Mouse (Mus musculus): Measurements from ENCODE around the gene Tmem56. TPM values are rescaled to one million over a fixed set of nuclear protein-coding genes. Genes with fewer than 3 reads are reported as not detected.

The Tmem56 gene
- polyA plus RNA-seq, 1 experiment from 2014 or later, result 0.45 TPM

GRCm38 (mm10) chr3:121174248-121174945 is 108.5 kb downstream of the Tmem56 start:
- Histone ChIP-seq H3K4me3 (ENCODE audit: low read length) (no peak overlapping the region), H3K4me2 (ENCODE audit: low read depth, low read length) (no peak overlapping the region), H3K9ac (ENCODE audit: low read length) (no peak overlapping the region), H3K27me3 (ENCODE audit: control insufficient read depth, insufficient read depth, low read length) (no peaks in the 10 kb centered on the region), H3K36me3 (ENCODE audit: control insufficient read depth, insufficient read depth) (no peaks in the 10 kb centered on the region), H3K27ac (ENCODE audit: low read length) (no peak overlapping the region), H3K9me3 (replicated peaks; ENCODE audit: control insufficient read depth, low read length) (0 out of 2 replicates have a peak, but pooled peaks cover 2% of the 10 kb centered on the region), H3K4me1 (ENCODE audit: control insufficient read depth, insufficient read depth, low read length) (peaks cover 3% of the 10 kb centered on the region; the same call in 1 of the 2 replicates)
- no peak for ATAC-seq (replicated peaks; ENCODE audit: extremely low read depth, insufficient read depth, low FRiP score)
- WGBS, result 50% methylated on average over 9 of the region's 9 CpGs

- Histone ChIP-seq H3K9ac (ENCODE audit: low read length) (no peak overlapping the region), H3K27me3 (ENCODE audit: control insufficient read depth, insufficient read depth, low read length) (no peaks in the 10 kb centered on the region), H3K36me3 (ENCODE audit: control insufficient read depth, insufficient read depth) (no peaks in the 10 kb centered on the region), H3K4me1 (ENCODE audit: control insufficient read depth, insufficient read depth, low read length) (peaks cover 3% of the 10 kb centered on the region; the same call in 1 of the 2 replicates), H3K4me3 (ENCODE audit: low read length) (no peak overlapping the region), H3K27ac (ENCODE audit: low read length) (no peak overlapping the region), H3K4me2 (ENCODE audit: low read depth, low read length) (no peak overlapping the region), H3K9me3 (replicated peaks; ENCODE audit: control insufficient read depth, low read length) (0 out of 2 replicates have a peak, but pooled peaks cover 2% of the 10 kb centered on the region)
- ATAC-seq (replicated peaks; ENCODE audit: extremely low read depth, insufficient read depth, low FRiP score), result no peak
- WGBS, result 77% methylated on average over 2 of the region's 2 CpGs
These were observed 110.2 kb downstream of the Tmem56 start for GRCm38 (mm10) chr3:121172718-121173117.

GRCm38 (mm10) chr3:121171872-121172265 is 111.0 kb downstream of the Tmem56 start:
- Histone ChIP-seq H3K4me1 (ENCODE audit: control insufficient read depth, insufficient read depth, low read length) (peaks cover 3% of the 10 kb centered on the region; the same call in 1 of the 2 replicates), H3K27me3 (ENCODE audit: control insufficient read depth, insufficient read depth, low read length) (no peaks in the 10 kb centered on the region), H3K36me3 (ENCODE audit: control insufficient read depth, insufficient read depth) (no peaks in the 10 kb centered on the region), H3K4me2 (ENCODE audit: low read depth, low read length) (peak overlapping the region; percentile 88), H3K9ac (ENCODE audit: low read length) (peak overlapping the region; percentile 46; the same call in 1 of the 2 replicates), H3K27ac (ENCODE audit: low read length) (no peak overlapping the region), H3K9me3 (replicated peaks; ENCODE audit: control insufficient read depth, low read length) (0 out of 2 replicates have a peak, but pooled peaks cover 2% of the 10 kb centered on the region), H3K4me3 (ENCODE audit: low read length) (peak overlapping the region; percentile 80)
- WGBS, result 39% methylated on average over 6 of the region's 6 CpGs
- peak; percentile 4; the same call in 1 of the 2 replicates for ATAC-seq (replicated peaks; ENCODE audit: extremely low read depth, insufficient read depth, low FRiP score)

- Histone ChIP-seq H3K4me2 (ENCODE audit: low read depth, low read length) (peak within 1 kb of the TSS; percentile 88), H3K4me3 (ENCODE audit: low read length) (peak within 1 kb of the TSS; percentile 80), H3K36me3 (ENCODE audit: control insufficient read depth, insufficient read depth) (no peaks in the 10 kb centered on the region), H3K27me3 (ENCODE audit: control insufficient read depth, insufficient read depth, low read length) (no peaks in the 10 kb centered on the region), H3K9me3 (replicated peaks; ENCODE audit: control insufficient read depth, low read length) (peaks cover 3% of the 10 kb centered on the region; the same call in 1 of the 2 replicates), H3K27ac (ENCODE audit: low read length) (peak within 1 kb of the TSS; percentile 70), H3K4me1 (ENCODE audit: control insufficient read depth, insufficient read depth, low read length) (peaks cover 3% of the 10 kb centered on the region; the same call in 1 of the 2 replicates), H3K9ac (ENCODE audit: low read length) (peak within 1 kb of the TSS; percentile 87)
- WGBS, result 1% methylated on average over 37 of the region's 40 CpGs
- peak; percentile 91 for ATAC-seq (replicated peaks; ENCODE audit: extremely low read depth, insufficient read depth, low FRiP score)
These were observed 111.5 kb downstream of the Tmem56 start, which contains the start of gene Rwdd3 for GRCm38 (mm10) chr3:121171243-121171871. TSS of gene Rwdd3 (minus strand) at chr3:121171695.

GRCm38 (mm10) chr3:121170631-121171030 is 112.3 kb downstream of the Tmem56 start:
- Histone ChIP-seq H3K9me3 (replicated peaks; ENCODE audit: control insufficient read depth, low read length) (peaks cover 3% of the 10 kb centered on the region; the same call in 1 of the 2 replicates), H3K27ac (ENCODE audit: low read length) (no peak overlapping the region), H3K4me2 (ENCODE audit: low read depth, low read length) (peak overlapping the region; percentile 88), H3K4me3 (ENCODE audit: low read length) (peak overlapping the region; percentile 80; the same call in 1 of the 2 replicates), H3K4me1 (ENCODE audit: control insufficient read depth, insufficient read depth, low read length) (peaks cover 3% of the 10 kb centered on the region; the same call in 1 of the 2 replicates), H3K9ac (ENCODE audit: low read length) (no peak overlapping the region; the same call in none of the 2 replicates), H3K27me3 (ENCODE audit: control insufficient read depth, insufficient read depth, low read length) (no peaks in the 10 kb centered on the region), H3K36me3 (ENCODE audit: control insufficient read depth, insufficient read depth) (no peaks in the 10 kb centered on the region)
- ATAC-seq (replicated peaks; ENCODE audit: extremely low read depth, insufficient read depth, low FRiP score), result no peak
- 42% methylated on average over 7 of the region's 7 CpGs for WGBS

- H3K27ac ChIP-seq (ENCODE audit: low read length), result no peak overlapping the region
- peaks cover 3% of the 10 kb centered on the region; the same call in 1 of the 2 replicates for H3K9me3 ChIP-seq (replicated peaks; ENCODE audit: control insufficient read depth, low read length)
- H3K36me3 ChIP-seq (ENCODE audit: control insufficient read depth, insufficient read depth), result no peaks in the 10 kb centered on the region
- H3K4me2 ChIP-seq (ENCODE audit: low read depth, low read length), result no peak overlapping the region
- H3K4me1 ChIP-seq (ENCODE audit: control insufficient read depth, insufficient read depth, low read length), result peaks cover 3% of the 10 kb centered on the region; the same call in 1 of the 2 replicates
- H3K4me3 ChIP-seq (ENCODE audit: low read length), result no peak overlapping the region
- ATAC-seq (replicated peaks; ENCODE audit: extremely low read depth, insufficient read depth, low FRiP score), result no peak
- no peaks in the 10 kb centered on the region for H3K27me3 ChIP-seq (ENCODE audit: control insufficient read depth, insufficient read depth, low read length)
- H3K9ac ChIP-seq (ENCODE audit: low read length), result no peak overlapping the region
- 77% methylated on average over 15 of the region's 15 CpGs for WGBS
These were observed 113.6 kb downstream of the Tmem56 start for GRCm38 (mm10) chr3:121169092-121169942.

- H3K4me2 ChIP-seq (ENCODE audit: low read depth, low read length), result no peak overlapping the region
- no peak overlapping the region for H3K27ac ChIP-seq (ENCODE audit: low read length)
- H3K36me3 ChIP-seq (ENCODE audit: control insufficient read depth, insufficient read depth), result no peaks in the 10 kb centered on the region
- WGBS, result 84% methylated on average over 8 of the region's 8 CpGs
- H3K9ac ChIP-seq (ENCODE audit: low read length), result no peak overlapping the region
- no peak for ATAC-seq (replicated peaks; ENCODE audit: extremely low read depth, insufficient read depth, low FRiP score)
- H3K4me1 ChIP-seq (ENCODE audit: control insufficient read depth, insufficient read depth, low read length), result peaks cover 3% of the 10 kb centered on the region; the same call in 1 of the 2 replicates
- no peak overlapping the region for H3K4me3 ChIP-seq (ENCODE audit: low read length)
- H3K27me3 ChIP-seq (ENCODE audit: control insufficient read depth, insufficient read depth, low read length), result no peaks in the 10 kb centered on the region
- H3K9me3 ChIP-seq (replicated peaks; ENCODE audit: control insufficient read depth, low read length), result peaks cover 3% of the 10 kb centered on the region; the same call in 1 of the 2 replicates
These were observed 114.3 kb downstream of the Tmem56 start for GRCm38 (mm10) chr3:121168581-121168980.

- 39% methylated on average over 7 of the region's 7 CpGs for WGBS
- Histone ChIP-seq H3K9ac (ENCODE audit: low read length) (no peak overlapping the region), H3K4me1 (ENCODE audit: control insufficient read depth, insufficient read depth, low read length) (no peaks in the 10 kb centered on the region; the same call in 1 of the 2 replicates), H3K27me3 (ENCODE audit: control insufficient read depth, insufficient read depth, low read length) (no peaks in the 10 kb centered on the region), H3K9me3 (replicated peaks; ENCODE audit: control insufficient read depth, low read length) (peaks cover 3% of the 10 kb centered on the region; the same call in 1 of the 2 replicates), H3K36me3 (ENCODE audit: control insufficient read depth, insufficient read depth) (no peaks in the 10 kb centered on the region), H3K4me2 (ENCODE audit: low read depth, low read length) (no peak overlapping the region), H3K27ac (ENCODE audit: low read length) (no peak overlapping the region), H3K4me3 (ENCODE audit: low read length) (no peak overlapping the region)
- ATAC-seq (replicated peaks; ENCODE audit: extremely low read depth, insufficient read depth, low FRiP score), result no peak
These were observed 119.6 kb downstream of the Tmem56 start for GRCm38 (mm10) chr3:121163271-121163819.

Measured in heart, embryonic 16.5 days (tissue).